Mouse (Mus musculus): ENCODE results near the gene Plekhg1.

GRCm38 (mm10) chr10:3722339-3722738 is 17.8 kb upstream of the Plekhg1 start:
- TF ChIP-seq FLI1 (IDR thresholded peaks at IDR 0.05; ENCODE audit: low read length) (no peak), GATA1 (IDR thresholded peaks at IDR 0.05; ENCODE audit: borderline replicate concordance, low read length) (no peak)

Measured in megakaryocyte, embryonic 14.5 days (primary cell).